Mouse (Mus musculus): ENCODE results near the gene Cck. TPM values are rescaled to one million over a fixed set of nuclear protein-coding genes. Genes with fewer than 3 reads are reported as not detected.

Cck gene
- polyA plus RNA-seq, 1 experiment from 2014 or later = 0.62 TPM

Other genes with a start within 250 kb of the Cck start
- gene Ulk4, start 218.5 kb downstream of the Cck start, polyA plus RNA-seq (2015; fragmentation: Nextera tagmentation; extraction: Ambion mirVana) = 95.9 and 112 TPM in 2 replicates
- gene Trak1, start 198.2 kb downstream of the Cck start, polyA plus RNA-seq (2015; fragmentation: Nextera tagmentation; extraction: Ambion mirVana) = 30.4 and 32.2 TPM in 2 replicates
- not detected in 2 replicates for gene Lyzl4, start 146.4 kb upstream of the Cck start, polyA plus RNA-seq (2015; fragmentation: Nextera tagmentation; extraction: Ambion mirVana)
- gene Vipr1, start 147.0 kb upstream of the Cck start, polyA plus RNA-seq (2015; fragmentation: Nextera tagmentation; extraction: Ambion mirVana) = 0.10 and 0.33 TPM in 2 replicates
- 5.4 and 6.3 TPM in 2 replicates for gene Sec22c, start 209.8 kb upstream of the Cck start, polyA plus RNA-seq (2015; fragmentation: Nextera tagmentation; extraction: Ambion mirVana)
- 163 and 176 TPM in 2 replicates for gene Ss18l2, start 214.6 kb upstream of the Cck start, polyA plus RNA-seq (2015; fragmentation: Nextera tagmentation; extraction: Ambion mirVana)
- 40.1 and 42.3 TPM in 2 replicates for gene Nktr, start 223.5 kb upstream of the Cck start, polyA plus RNA-seq (2015; fragmentation: Nextera tagmentation; extraction: Ambion mirVana)